Mouse (Mus musculus): ENCODE measurements around the gene Gm42420.

DNA sequence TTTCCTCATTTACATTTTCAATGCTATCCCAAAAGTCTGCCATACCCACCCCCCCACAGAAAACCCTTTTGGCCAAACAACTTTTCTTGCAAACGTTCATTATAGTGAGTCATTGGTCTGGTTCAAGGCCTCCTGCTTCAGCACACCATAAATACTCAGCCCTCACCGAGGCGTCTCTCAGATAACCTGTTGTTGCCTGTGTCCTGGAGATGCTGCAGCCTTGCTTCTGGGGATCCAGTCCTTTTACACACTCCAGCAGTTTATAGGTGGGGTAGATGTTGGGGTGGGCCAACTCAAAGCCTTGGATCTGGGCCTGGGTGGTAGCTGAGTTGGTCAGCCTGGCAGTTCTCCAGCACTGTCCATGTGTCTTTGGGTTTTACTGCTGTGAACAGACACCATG is 15.1 kb upstream of the Gm42420 start:
- TF ChIP-seq POLR2A (IDR thresholded peaks at IDR 0.05; ENCODE audit: extremely low read depth, insufficient read depth, low read length), result no peak
- no peak for TF ChIP-seq CTCF (IDR thresholded peaks at IDR 0.05; ENCODE audit: extremely low read depth, insufficient read depth, low read length)
